Mouse (Mus musculus): ENCODE measurements around the gene Arsg.
A peak's percentile ranks its signal among the peaks of the same experiment; 100 is the strongest.

The Arsg gene

GRCm38 (mm10) chr11:109583986-109584385 is 110.8 kb downstream of the Arsg start:
- no peak for DNase-seq (ENCODE audit: low spot score in 2 of 2)

- DNase-seq (ENCODE audit: low spot score in 2 of 2) = peak; percentile 56 to 81
Observed at GRCm38 (mm10) chr11:109584843-109585713, 111.9 kb downstream of the Arsg start.

GRCm38 (mm10) chr11:109586424-109586823 is 113.2 kb downstream of the Arsg start:
- DNase-seq (ENCODE audit: low spot score in 2 of 2) = no peak

GRCm38 (mm10) chr11:109587019-109587418 is 113.8 kb downstream of the Arsg start:
- no peak for DNase-seq (ENCODE audit: low spot score in 2 of 2)

- DNase-seq (ENCODE audit: low spot score in 2 of 2) = no peak
Observed at GRCm38 (mm10) chr11:109587638-109588374, 114.6 kb downstream of the Arsg start.

GRCm38 (mm10) chr11:109590012-109590411 is 116.8 kb downstream of the Arsg start:
- DNase-seq (ENCODE audit: low spot score in 2 of 2) = no peak

GRCm38 (mm10) chr11:109591511-109591910 is 118.3 kb downstream of the Arsg start:
- DNase-seq (ENCODE audit: low spot score in 2 of 2) = peak in 1 of 2 experiments; percentile 27

GRCm38 (mm10) chr11:109593200-109593981 is 120.2 kb downstream of the Arsg start:
- no peak for DNase-seq (ENCODE audit: low spot score in 2 of 2)

GRCm38 (mm10) chr11:109594761-109595160 is 121.6 kb downstream of the Arsg start:
- no peak for DNase-seq (ENCODE audit: low spot score in 2 of 2)

GRCm38 (mm10) chr11:109598778-109599570 is 125.8 kb downstream of the Arsg start:
- no peak for DNase-seq (ENCODE audit: low spot score in 2 of 2)

- no peak for DNase-seq (ENCODE audit: low spot score in 2 of 2)
Observed at GRCm38 (mm10) chr11:109607600-109607999, 134.4 kb downstream of the Arsg start.

GRCm38 (mm10) chr11:109608976-109609625 is 135.9 kb downstream of the Arsg start:
- no peak for DNase-seq (ENCODE audit: low spot score in 2 of 2)

- DNase-seq (ENCODE audit: low spot score in 2 of 2) = no peak
Observed at GRCm38 (mm10) chr11:109610046-109610794, 137.0 kb downstream of the Arsg start.

GRCm38 (mm10) chr11:109610795-109611302 is 137.7 kb downstream of the Arsg start:
- DNase-seq (ENCODE audit: low spot score in 2 of 2) = no peak

GRCm38 (mm10) chr11:109611303-109612149 is 138.4 kb downstream of the Arsg start, which contains the start of gene Wipi1:
TSS of gene Wipi1 (minus strand) at chr11:109611967.
- DNase-seq (ENCODE audit: low spot score in 2 of 2) = peak; percentile 88 to 90

GRCm38 (mm10) chr11:109612871-109613529 is 139.8 kb downstream of the Arsg start:
- DNase-seq (ENCODE audit: low spot score in 2 of 2) = no peak

- no peak for DNase-seq (ENCODE audit: low spot score in 2 of 2)
Observed at GRCm38 (mm10) chr11:109615286-109615685, 142.1 kb downstream of the Arsg start.

GRCm38 (mm10) chr11:109616352-109616751 is 143.2 kb downstream of the Arsg start:
- no peak for DNase-seq (ENCODE audit: low spot score in 2 of 2)
